Mouse (Mus musculus): Measurements from ENCODE around the gene Poc1a.

DNA sequence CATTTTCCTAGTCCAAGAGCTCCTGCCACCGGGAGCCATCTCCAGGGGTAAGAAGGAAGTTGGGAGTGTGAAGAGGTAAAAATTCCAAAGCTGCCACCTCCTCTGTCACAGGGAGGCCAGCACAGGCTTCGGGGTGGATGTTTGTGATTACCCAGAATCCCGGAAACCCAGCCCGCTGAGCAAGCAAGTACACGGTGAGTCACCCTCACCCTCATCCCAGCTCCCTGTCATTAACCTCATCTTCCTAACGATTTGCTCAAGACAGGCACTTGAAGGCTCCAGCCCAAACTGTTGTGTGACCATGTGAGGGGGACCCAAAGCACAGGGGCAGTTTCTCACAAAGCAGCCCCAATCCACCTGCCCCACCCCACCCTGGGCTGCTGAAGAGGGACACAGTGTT lies 72.9 kb downstream of the Poc1a start:
- TF ChIP-seq E2F4 (IDR thresholded peaks at IDR 0.05; ENCODE audit: insufficient read depth) (no peak), POLR2A (IDR thresholded peaks at IDR 0.05; ENCODE audit: insufficient read length, low read depth) (no peak), TCF12 (IDR thresholded peaks at IDR 0.05; ENCODE audit: insufficient read depth, poor library complexity, severe bottlenecking) (no peak), TCF3 (IDR thresholded peaks at IDR 0.05; ENCODE audit: insufficient read length, low read depth) (no peak), USF1 (IDR thresholded peaks at IDR 0.05; ENCODE audit: low read depth) (no peak), MYOG (IDR thresholded peaks at IDR 0.05; ENCODE audit: control insufficient read depth in 1 of 3, insufficient read depth in 1 of 3, insufficient read length in 2 of 3, low read depth in 2 of 3) (no peak)

Measured in myocyte (in vitro differentiated cells).